Mouse (Mus musculus): ENCODE data around the gene Bnc2. TPM values are rescaled to one million over a fixed set of nuclear protein-coding genes. Genes with fewer than 3 reads are reported as not detected.

Bnc2 gene
- total and polyA plus RNA-seq, 2 experiments from 2014 or later, result 0.93 to 4.3 TPM

DNA sequence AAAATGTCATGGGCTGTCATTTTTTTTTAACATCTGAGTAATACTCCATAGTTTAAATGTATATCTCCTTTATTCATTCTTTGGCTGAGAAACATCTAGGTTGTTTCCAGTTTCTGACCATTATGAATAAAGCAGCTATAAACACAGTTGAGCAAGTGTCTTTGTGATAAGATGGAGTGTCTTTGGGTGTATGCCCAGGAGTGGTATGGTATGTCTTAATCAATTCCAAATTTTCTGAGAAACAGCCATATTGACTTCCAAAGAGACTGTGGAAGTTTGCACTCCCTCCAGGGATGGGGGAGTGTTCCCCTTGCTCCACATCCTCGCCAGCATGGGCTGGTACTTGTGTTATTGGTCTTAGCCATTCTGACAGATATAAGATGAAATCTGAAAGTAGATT is 70.6 kb downstream of the Bnc2 start:
- Histone ChIP-seq H3K9ac (replicated peaks; ENCODE audit: low read depth, low read length) (no peak overlapping the region), H3K4me3 (ENCODE audit: low read depth, low read length) (no peak overlapping the region), H3K36me3 (replicated peaks; ENCODE audit: control insufficient read depth, insufficient read depth, low read length) (no peaks in the 10 kb centered on the region), H3K4me2 (ENCODE audit: low read depth, low read length) (no peak overlapping the region), H3K9me3 (replicated peaks; ENCODE audit: control insufficient read depth, low read length) (no peaks in the 10 kb centered on the region), H3K27ac (ENCODE audit: low read depth) (no peak overlapping the region), H3K27me3 (ENCODE audit: control insufficient read depth, insufficient read depth, low read length) (no peaks in the 10 kb centered on the region), H3K4me1 (ENCODE audit: control insufficient read depth, insufficient read depth) (no peaks in the 10 kb centered on the region)
- no peak for ATAC-seq (ENCODE audit: insufficient read depth, low read depth)
- TF ChIP-seq EP300 (IDR thresholded peaks at IDR 0.05; ENCODE audit: low read depth), result no peak
- TF ChIP-seq CTCF (IDR thresholded peaks at IDR 0.05; ENCODE audit: low read depth), result no peak
- 61% methylated on average over 1 of the region's 1 CpGs for WGBS
- no peak for DNase-seq (ENCODE audit: low spot score)

DNA sequence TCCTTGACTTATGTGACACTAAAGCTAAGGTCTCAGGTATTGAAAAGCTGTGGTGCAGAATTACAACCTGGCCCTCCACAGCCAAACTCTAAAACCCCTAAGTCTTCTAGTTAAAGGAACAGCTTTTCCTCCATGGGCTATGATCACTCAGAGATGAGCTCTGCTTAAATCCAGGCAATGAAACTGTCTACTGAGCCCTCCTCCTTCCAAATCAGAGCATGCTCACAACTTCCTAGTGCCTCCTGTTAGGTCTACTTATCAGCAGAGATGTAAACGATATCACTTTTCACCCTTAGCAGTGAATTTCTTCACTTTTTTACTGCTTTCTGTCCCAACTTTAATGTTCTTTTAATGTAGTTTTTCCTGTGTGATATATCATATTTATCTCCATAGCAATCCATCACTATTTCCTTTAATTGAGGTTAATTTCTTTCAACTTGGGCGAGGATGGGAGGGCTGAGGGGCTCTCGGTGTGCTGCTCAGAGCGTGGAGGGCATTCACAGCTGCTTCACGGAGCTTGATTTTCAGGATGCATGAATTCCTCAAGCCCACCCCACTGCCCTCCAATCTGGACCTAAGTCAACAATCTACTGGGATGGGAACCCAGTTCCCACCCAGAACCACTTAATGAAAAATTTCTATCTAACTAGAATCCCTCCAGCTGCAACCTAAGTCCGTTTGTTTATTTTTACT is 94.7 kb downstream of the Bnc2 start:
- TF ChIP-seq CTCF (IDR thresholded peaks at IDR 0.05; ENCODE audit: low read depth) (no peak), EP300 (IDR thresholded peaks at IDR 0.05; ENCODE audit: low read depth) (no peak)
- H3K4me2 ChIP-seq (ENCODE audit: low read depth, low read length), result no peak overlapping the region
- H3K9me3 ChIP-seq (replicated peaks; ENCODE audit: control insufficient read depth, low read length), result no peaks in the 10 kb centered on the region
- ATAC-seq (ENCODE audit: insufficient read depth, low read depth) (no peak), DNase-seq (ENCODE audit: low spot score) (no peak)
- no peak overlapping the region for H3K4me3 ChIP-seq (ENCODE audit: low read depth, low read length)
- H3K36me3 ChIP-seq (replicated peaks; ENCODE audit: control insufficient read depth, insufficient read depth, low read length), result no peaks in the 10 kb centered on the region
- no peaks in the 10 kb centered on the region for H3K27me3 ChIP-seq (ENCODE audit: control insufficient read depth, insufficient read depth, low read length)
- H3K9ac ChIP-seq (replicated peaks; ENCODE audit: low read depth, low read length), result no peak overlapping the region
- no peak overlapping the region for H3K27ac ChIP-seq (ENCODE audit: low read depth)
- 70% methylated on average over 6 of the region's 6 CpGs for WGBS
- H3K4me1 ChIP-seq (ENCODE audit: control insufficient read depth, insufficient read depth), result no peaks in the 10 kb centered on the region

DNA sequence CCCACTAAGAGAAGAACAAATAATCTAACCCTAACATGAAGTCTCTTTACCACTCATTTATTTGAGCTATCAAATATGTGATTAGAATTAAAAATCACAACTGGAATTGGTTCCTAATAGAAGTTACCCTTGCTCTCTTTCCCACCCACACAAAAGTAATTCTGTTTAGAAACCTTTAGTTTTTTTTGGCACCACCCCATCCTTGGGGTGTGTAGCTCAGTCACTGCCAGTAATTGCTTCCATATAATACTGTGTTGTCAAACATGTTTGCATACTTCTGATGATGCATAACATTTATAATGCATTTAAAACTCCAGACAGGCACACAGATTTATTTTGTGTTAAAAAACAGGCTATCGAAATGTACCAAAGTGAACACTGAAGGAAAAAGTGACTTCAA is 96.8 kb downstream of the Bnc2 start:
- Histone ChIP-seq H3K36me3 (replicated peaks; ENCODE audit: control insufficient read depth, insufficient read depth, low read length) (no peaks in the 10 kb centered on the region), H3K4me1 (ENCODE audit: control insufficient read depth, insufficient read depth) (no peaks in the 10 kb centered on the region), H3K4me3 (ENCODE audit: low read depth, low read length) (no peak overlapping the region), H3K27ac (ENCODE audit: low read depth) (no peak overlapping the region), H3K9ac (replicated peaks; ENCODE audit: low read depth, low read length) (no peak overlapping the region), H3K9me3 (replicated peaks; ENCODE audit: control insufficient read depth, low read length) (no peaks in the 10 kb centered on the region), H3K4me2 (ENCODE audit: low read depth, low read length) (no peak overlapping the region), H3K27me3 (ENCODE audit: control insufficient read depth, insufficient read depth, low read length) (no peaks in the 10 kb centered on the region)
- no peak for ATAC-seq (ENCODE audit: insufficient read depth, low read depth)
- no peak for TF ChIP-seq EP300 (IDR thresholded peaks at IDR 0.05; ENCODE audit: low read depth)
- TF ChIP-seq CTCF (IDR thresholded peaks at IDR 0.05; ENCODE audit: low read depth), result no peak
- 83% methylated on average over 1 of the region's 1 CpGs for WGBS
- no peak for DNase-seq (ENCODE audit: low spot score)

DNA sequence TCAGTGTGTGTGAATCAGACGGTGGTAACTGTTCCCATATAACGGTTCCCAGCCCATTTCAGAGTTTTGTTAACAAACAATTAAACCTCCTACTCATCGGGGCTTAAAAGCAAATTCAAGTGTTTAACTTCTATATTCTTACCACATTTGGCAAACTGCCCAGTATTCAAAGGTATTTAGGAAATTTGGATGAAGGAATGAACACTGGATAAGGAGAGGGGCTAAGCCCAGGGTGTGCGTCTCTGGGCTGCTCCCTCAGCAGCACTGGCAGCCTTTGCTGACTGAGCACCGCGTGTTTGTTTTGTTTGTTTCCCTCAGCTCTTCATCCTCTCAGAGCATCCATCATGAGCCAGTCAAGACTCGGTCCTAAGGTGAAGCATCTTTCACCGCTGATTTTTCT is 109.0 kb downstream of the Bnc2 start:
- 47% methylated on average over 8 of the region's 8 CpGs for WGBS

DNA sequence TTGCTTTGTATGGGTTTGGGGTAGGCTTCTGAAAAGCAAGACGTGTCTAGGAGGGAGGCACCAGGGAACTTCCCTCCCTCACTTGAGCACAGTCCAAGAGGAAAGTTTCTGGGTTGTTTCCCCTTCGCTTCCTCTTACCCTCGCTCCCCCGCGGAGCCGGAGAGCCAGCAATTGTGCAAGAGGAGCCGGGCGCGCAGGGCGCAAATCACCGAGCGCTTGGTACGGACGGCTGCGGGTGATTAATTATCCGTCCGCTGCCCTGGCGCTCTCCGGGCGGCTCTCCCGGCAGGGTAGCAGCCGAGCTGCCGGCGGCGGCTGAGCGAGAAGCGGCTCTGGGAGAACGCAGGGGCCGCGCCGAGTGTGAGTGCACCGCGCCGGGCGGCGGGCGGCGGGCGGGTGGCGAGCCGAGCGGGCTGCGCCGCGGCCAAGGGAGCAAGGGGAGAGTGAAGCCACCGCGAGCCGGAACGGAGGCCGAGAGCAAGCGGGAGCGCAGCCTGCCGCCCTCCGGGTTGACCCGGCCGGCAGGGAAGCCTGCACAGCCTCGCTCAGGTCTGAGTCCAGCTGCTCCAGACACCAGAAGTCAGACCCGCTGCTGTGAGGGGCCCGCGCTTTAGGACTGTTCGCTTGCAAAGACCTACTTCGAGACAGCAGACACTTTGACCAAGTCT is 129.7 kb downstream of the Bnc2 start:
- Histone ChIP-seq H3K4me2 (ENCODE audit: low read depth, low read length) (peak overlapping the region; percentile 84), H3K9ac (replicated peaks; ENCODE audit: low read depth, low read length) (peak overlapping the region; percentile 71), H3K4me1 (ENCODE audit: control insufficient read depth, insufficient read depth) (no peaks in the 10 kb centered on the region), H3K4me3 (ENCODE audit: low read depth, low read length) (peak overlapping the region; percentile 63), H3K27me3 (ENCODE audit: control insufficient read depth, insufficient read depth, low read length) (peaks cover 15% of the 10 kb centered on the region), H3K27ac (ENCODE audit: low read depth) (peak overlapping the region; percentile 56), H3K9me3 (replicated peaks; ENCODE audit: control insufficient read depth, low read length) (no peaks in the 10 kb centered on the region), H3K36me3 (replicated peaks; ENCODE audit: control insufficient read depth, insufficient read depth, low read length) (no peaks in the 10 kb centered on the region)
- peak; percentile 87 for ATAC-seq (ENCODE audit: insufficient read depth, low read depth)
- 1% methylated on average over 59 of the region's 62 CpGs for WGBS
- no peak for TF ChIP-seq EP300 (IDR thresholded peaks at IDR 0.05; ENCODE audit: low read depth)
- no peak for TF ChIP-seq CTCF (IDR thresholded peaks at IDR 0.05; ENCODE audit: low read depth)
- DNase-seq (ENCODE audit: low spot score), result peak; percentile 60

More for the DNA sequence above, 109.0 kb downstream of the Bnc2 start:
- no peak for TF ChIP-seq EP300 (IDR thresholded peaks at IDR 0.05; ENCODE audit: low read depth)
- no peak for TF ChIP-seq CTCF (IDR thresholded peaks at IDR 0.05; ENCODE audit: low read depth)
- Histone ChIP-seq H3K4me2 (ENCODE audit: low read depth, low read length) (no peak overlapping the region), H3K9ac (replicated peaks; ENCODE audit: low read depth, low read length) (no peak overlapping the region), H3K9me3 (replicated peaks; ENCODE audit: control insufficient read depth, low read length) (no peaks in the 10 kb centered on the region), H3K36me3 (replicated peaks; ENCODE audit: control insufficient read depth, insufficient read depth, low read length) (no peaks in the 10 kb centered on the region), H3K27me3 (ENCODE audit: control insufficient read depth, insufficient read depth, low read length) (no peaks in the 10 kb centered on the region), H3K4me3 (ENCODE audit: low read depth, low read length) (no peak overlapping the region), H3K4me1 (ENCODE audit: control insufficient read depth, insufficient read depth) (no peaks in the 10 kb centered on the region), H3K27ac (ENCODE audit: low read depth) (no peak overlapping the region)
- no peak for DNase-seq (ENCODE audit: low spot score)
- ATAC-seq (ENCODE audit: insufficient read depth, low read depth), result no peak
